Mouse (Mus musculus): ENCODE data around the gene Sppl3. TPM values are rescaled to one million over a fixed set of nuclear protein-coding genes. Genes with fewer than 3 reads are reported as not detected.

Gene Sppl3
- total and polyA plus RNA-seq, 3 experiments, result 14.3 to 29.2 (median 14.9) TPM

DNA sequence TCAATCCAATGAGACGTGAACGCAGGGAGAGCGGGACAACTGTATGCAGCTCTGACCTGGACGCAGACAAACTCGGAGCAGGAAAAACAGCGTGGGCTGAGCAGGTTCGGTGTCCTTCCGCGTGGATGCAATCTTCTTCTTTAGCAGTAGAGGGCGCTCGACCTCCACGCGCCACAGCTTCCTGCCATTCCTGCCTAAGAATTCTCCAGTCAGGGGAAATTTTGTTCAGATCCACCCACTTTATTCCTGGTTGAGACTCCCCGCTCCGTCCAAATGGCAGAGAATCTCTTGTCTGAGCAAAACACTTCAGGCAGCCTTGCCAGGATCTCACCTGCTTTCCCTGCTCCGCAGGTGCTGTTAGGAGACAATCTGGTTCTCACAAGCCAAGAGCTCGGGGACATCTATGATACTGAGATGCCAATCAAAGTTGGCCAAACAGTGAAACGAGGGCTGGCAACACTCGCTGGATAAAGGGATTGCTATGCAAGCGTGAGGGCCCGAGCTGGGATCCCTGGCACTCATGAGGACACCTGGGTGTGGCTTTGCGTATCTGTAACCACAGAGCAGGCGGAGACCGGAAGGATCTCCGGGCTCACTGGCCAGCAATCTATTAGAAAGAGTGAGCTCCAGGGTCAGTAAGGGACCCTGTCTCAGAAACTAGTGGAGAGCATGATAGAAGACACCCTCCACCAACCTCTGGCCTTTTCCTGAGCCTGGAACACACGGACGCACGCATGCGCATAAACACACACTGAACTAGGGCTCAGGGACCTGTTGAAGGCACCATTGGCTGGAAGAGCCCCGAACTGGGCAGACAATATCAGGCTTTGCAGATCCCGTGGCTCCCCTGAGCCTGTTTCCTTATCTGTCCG lies 31.5 kb upstream of the Sppl3 start:
- TF ChIP-seq RAD21 (IDR thresholded peaks at IDR 0.05; ENCODE audit: low read depth, low read length) (peak; percentile 93), TBP (conservative IDR thresholded peaks at IDR 0.05; ENCODE audit: low read depth, low read length) (no peak), BHLHE40 (IDR thresholded peaks at IDR 0.05; ENCODE audit: low read depth, low read length) (no peak), MXI1 (IDR thresholded peaks at IDR 0.05; ENCODE audit: low read depth, low read length) (0 out of 2 replicates have a peak, but pooled peaks have one; percentile 67), SMC3 (IDR thresholded peaks at IDR 0.05; ENCODE audit: low read depth, low read length) (peak; percentile 80), TCF12 (IDR thresholded peaks at IDR 0.05; ENCODE audit: low read depth, low read length) (0 out of 2 replicates have a peak, but pooled peaks have one; percentile 9), NRF1 (IDR thresholded peaks at IDR 0.05; ENCODE audit: low read depth, low read length) (peak; percentile 81), JUN (IDR thresholded peaks at IDR 0.05; ENCODE audit: insufficient read depth, low read depth, low read length) (no peak), ZC3H11A (IDR thresholded peaks at IDR 0.05; ENCODE audit: low read depth, low read length) (peak; percentile 6; the same call in 1 of the 2 replicates), CTCF (conservative IDR thresholded peaks at IDR 0.05 in 1 of 2, IDR thresholded peaks at IDR 0.05 in 1 of 2; ENCODE audit: low read depth in 2 of 2, low read length in 2 of 2) (peak; percentile 88 to 96)
- Histone ChIP-seq H3K4me2 (ENCODE audit: insufficient read depth, low read depth, poor library complexity, severe bottlenecking) (peak overlapping the region; percentile 88), H3K27me3 (replicated peaks) (no peaks in the 10 kb centered on the region), H3K79me2 (replicated peaks; ENCODE audit: control insufficient read depth, extremely low read depth, insufficient read depth, poor library complexity, severe bottlenecking) (no peaks in the 10 kb centered on the region), H3K9ac (ENCODE audit: insufficient read depth, low read depth) (peak overlapping the region; percentile 20; the same call in 1 of the 2 replicates), H3K4me3 (replicated peaks in 1 of 3; ENCODE audit: low read depth in 2 of 3, low read length in 2 of 3, poor library complexity in 1 of 3) (peak overlapping the region; percentile 24 to 44 (median 44)), H3K4me1 (ENCODE audit: control insufficient read depth in 1 of 2, insufficient read depth in 2 of 2) (peaks cover 0 to 28% of the 10 kb centered on the region in 2 experiments; a peak in 2 of 4 replicates), H3K27ac (ENCODE audit: insufficient read depth, low read depth) (no peak overlapping the region), H3K36me3 (replicated peaks in 1 of 2; ENCODE audit: control insufficient read depth in 1 of 2, insufficient read depth in 1 of 2, low read length in 1 of 2) (no peaks in the 10 kb centered on the region), H3K9me3 (replicated peaks; ENCODE audit: low read length) (peaks cover 4% of the 10 kb centered on the region)
- in situ Hi-C loops (cut with MboI; ENCODE audit: low pct_ligation_motif_present, low pct_unique_long_range_greater_than_20kb, low sequenced_read_pairs) (loop anchor here (5.0 to 10.0 kb wide), 3 partner anchors 98 to 258 kb away; partner anchors contain the start of gene Pop5), dilution Hi-C loops (cut with MboI; ENCODE audit: extremely low pct_ligation_motif_present, extremely low pct_unique_long_range_greater_than_20kb, low sequenced_read_pairs) (no loop called here)
- DNase-seq (ENCODE audit: extremely low read depth), result peak; percentile 58

DNA sequence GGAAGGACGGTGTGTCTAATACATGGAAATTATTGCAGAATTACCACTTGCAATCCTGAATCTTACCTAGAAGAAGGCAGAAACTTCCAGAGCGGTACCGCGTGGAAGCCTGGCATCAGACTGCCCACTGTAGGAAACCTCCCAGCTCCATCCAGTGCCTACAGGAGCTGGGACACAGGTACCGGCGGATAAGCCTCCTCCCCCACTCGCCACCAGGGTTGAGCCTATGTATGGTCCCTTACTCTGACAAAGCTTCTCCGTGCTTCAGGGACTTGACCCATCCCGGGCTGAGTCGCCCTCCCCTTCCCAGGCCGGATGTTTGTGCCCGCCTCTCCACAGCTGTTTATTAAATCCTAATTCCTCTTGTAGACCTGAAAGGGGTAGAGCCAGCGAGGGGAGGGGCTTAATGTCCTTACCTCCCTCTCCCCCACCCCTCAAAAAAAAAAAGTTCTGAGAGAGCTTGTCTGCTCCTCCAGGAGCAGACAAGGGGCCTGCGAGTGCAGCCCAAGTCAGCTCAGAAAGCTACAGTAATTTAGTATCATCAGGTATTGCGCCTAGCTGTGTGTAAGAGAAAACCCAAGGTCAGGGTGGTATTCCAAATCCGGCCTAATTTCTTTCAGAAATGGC lies 30.7 kb upstream of the Sppl3 start:
- Histone ChIP-seq H3K4me1 (ENCODE audit: control insufficient read depth in 1 of 2, insufficient read depth in 2 of 2) (peaks cover 0 to 28% of the 10 kb centered on the region in 2 experiments; a peak in 2 of 4 replicates), H3K9ac (ENCODE audit: insufficient read depth, low read depth) (no peak overlapping the region), H3K4me2 (ENCODE audit: insufficient read depth, low read depth, poor library complexity, severe bottlenecking) (no peak overlapping the region), H3K79me2 (replicated peaks; ENCODE audit: control insufficient read depth, extremely low read depth, insufficient read depth, poor library complexity, severe bottlenecking) (no peaks in the 10 kb centered on the region), H3K36me3 (replicated peaks in 1 of 2; ENCODE audit: control insufficient read depth in 1 of 2, insufficient read depth in 1 of 2, low read length in 1 of 2) (no peaks in the 10 kb centered on the region), H3K27ac (ENCODE audit: insufficient read depth, low read depth) (no peak overlapping the region), H3K9me3 (replicated peaks; ENCODE audit: low read length) (peaks cover 4% of the 10 kb centered on the region), H3K4me3 (replicated peaks in 1 of 3; ENCODE audit: low read depth in 2 of 3, low read length in 2 of 3, poor library complexity in 1 of 3) (no peak overlapping the region), H3K27me3 (replicated peaks) (no peaks in the 10 kb centered on the region)
- dilution Hi-C loops (cut with MboI; ENCODE audit: extremely low pct_ligation_motif_present, extremely low pct_unique_long_range_greater_than_20kb, low sequenced_read_pairs) (no loop called here), in situ Hi-C loops (cut with MboI; ENCODE audit: low pct_ligation_motif_present, low pct_unique_long_range_greater_than_20kb, low sequenced_read_pairs) (no loop called here)
- no peak for DNase-seq (ENCODE audit: extremely low read depth)
- TF ChIP-seq MAX (IDR thresholded peaks at IDR 0.05; ENCODE audit: low read length) (no peak), POLR2A (IDR thresholded peaks at IDR 0.05; ENCODE audit: low read depth, low read length) (no peak)

Data from CH12.LX (cell line).